Mouse (Mus musculus): Measurements from ENCODE around the gene Plscr3. TPM values are rescaled to one million over a fixed set of nuclear protein-coding genes. Genes with fewer than 3 reads are reported as not detected.

Plscr3 gene
- polyA plus RNA-seq, 1 experiment from 2014 or later: 64.6 TPM

DNA sequence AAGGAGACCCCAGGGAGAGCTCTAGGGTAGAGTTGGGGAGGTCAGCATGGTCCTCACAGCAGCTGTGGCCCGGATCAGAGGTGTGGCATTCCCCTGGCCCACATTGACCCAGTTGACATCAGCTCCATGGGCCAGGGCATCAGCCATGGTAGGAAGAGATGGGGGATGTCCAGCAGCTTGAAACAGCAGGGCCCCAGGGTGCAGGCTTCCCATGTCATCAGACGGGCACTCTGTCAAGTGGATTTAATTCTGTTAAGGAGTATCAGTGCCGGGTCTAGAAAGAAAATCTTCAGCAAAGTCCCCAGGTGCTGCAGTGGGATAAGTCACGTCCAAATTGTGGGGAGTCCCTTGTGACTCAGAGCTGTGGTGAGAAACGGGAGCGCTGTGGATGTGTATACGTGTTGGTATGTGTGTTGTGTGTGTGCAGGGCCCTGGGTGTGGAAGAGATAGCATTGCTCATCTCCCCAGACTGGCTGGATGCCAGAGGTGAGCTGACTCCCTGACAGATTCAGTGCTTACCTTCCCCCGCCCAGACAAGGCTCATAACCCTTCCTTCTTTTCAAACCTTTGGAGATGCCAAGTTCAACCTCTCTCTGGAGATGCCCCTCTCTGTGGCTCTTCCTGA, 37.5 kb downstream of the Plscr3 start:
- no peak for ATAC-seq (replicated peaks; ENCODE audit: low FRiP score)
- WGBS: 89% methylated on average over 8 of the region's 8 CpGs
- Histone ChIP-seq H3K27me3 (ENCODE audit: control insufficient read depth, insufficient read depth, low read length) (peaks cover 5% of the 10 kb centered on the region; the same call in 1 of the 2 replicates), H3K4me2 (ENCODE audit: low read depth, low read length, severe bottlenecking) (no peak overlapping the region), H3K4me3 (ENCODE audit: low read depth, low read length) (no peak overlapping the region), H3K9ac (ENCODE audit: low read length) (no peak overlapping the region), H3K4me1 (replicated peaks; ENCODE audit: control insufficient read depth, insufficient read depth, low read length) (peaks cover 4% of the 10 kb centered on the region; the same call in 1 of the 2 replicates), H3K36me3 (ENCODE audit: control insufficient read depth, insufficient read depth, low read length) (no peaks in the 10 kb centered on the region), H3K27ac (ENCODE audit: low read depth, low read length) (no peak overlapping the region), H3K9me3 (ENCODE audit: control insufficient read depth, low read length) (no peaks in the 10 kb centered on the region)
- DNase-seq (ENCODE audit: low spot score): no peak

DNA sequence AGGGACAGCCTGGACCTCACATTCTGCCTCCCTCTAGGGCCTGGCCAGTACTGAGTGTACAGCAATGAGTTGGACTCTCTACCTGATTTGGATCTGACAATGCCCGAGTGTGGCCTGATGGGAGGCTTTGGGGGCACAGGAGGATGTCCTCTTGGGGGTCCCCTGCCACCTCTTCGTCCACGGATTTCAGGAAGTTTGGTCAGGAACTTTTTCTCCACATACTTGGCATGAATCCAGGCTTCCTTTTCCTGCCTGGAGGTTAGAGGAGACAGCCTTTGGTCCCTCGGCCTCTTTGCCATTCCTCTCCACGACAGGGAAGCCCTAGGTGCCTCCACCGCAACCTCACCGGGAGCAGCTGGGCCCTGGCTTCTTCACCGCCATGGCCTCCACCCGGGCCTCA, 38.1 kb downstream of the Plscr3 start:
- WGBS: 82% methylated on average over 9 of the region's 9 CpGs
- DNase-seq (ENCODE audit: low spot score): no peak
- peaks cover 4% of the 10 kb centered on the region; the same call in 1 of the 2 replicates for H3K4me1 ChIP-seq (replicated peaks; ENCODE audit: control insufficient read depth, insufficient read depth, low read length)
- H3K9me3 ChIP-seq (ENCODE audit: control insufficient read depth, low read length): no peaks in the 10 kb centered on the region
- peaks cover 5% of the 10 kb centered on the region; the same call in 1 of the 2 replicates for H3K27me3 ChIP-seq (ENCODE audit: control insufficient read depth, insufficient read depth, low read length)
- H3K27ac ChIP-seq (ENCODE audit: low read depth, low read length): no peak overlapping the region
- H3K4me3 ChIP-seq (ENCODE audit: low read depth, low read length): no peak overlapping the region
- no peak overlapping the region for H3K9ac ChIP-seq (ENCODE audit: low read length)
- H3K36me3 ChIP-seq (ENCODE audit: control insufficient read depth, insufficient read depth, low read length): no peaks in the 10 kb centered on the region
- no peak overlapping the region for H3K4me2 ChIP-seq (ENCODE audit: low read depth, low read length, severe bottlenecking)
- ATAC-seq (replicated peaks; ENCODE audit: low FRiP score): no peak

GRCm38 (mm10) chr11:69884663-69885062, 38.5 kb downstream of the Plscr3 start:
- Histone ChIP-seq H3K4me1 (replicated peaks; ENCODE audit: control insufficient read depth, insufficient read depth, low read length) (peaks cover 4% of the 10 kb centered on the region; the same call in 1 of the 2 replicates), H3K4me3 (ENCODE audit: low read depth, low read length) (no peak overlapping the region), H3K36me3 (ENCODE audit: control insufficient read depth, insufficient read depth, low read length) (no peaks in the 10 kb centered on the region), H3K9ac (ENCODE audit: low read length) (no peak overlapping the region), H3K27me3 (ENCODE audit: control insufficient read depth, insufficient read depth, low read length) (peaks cover 5% of the 10 kb centered on the region; the same call in 1 of the 2 replicates), H3K27ac (ENCODE audit: low read depth, low read length) (no peak overlapping the region), H3K4me2 (ENCODE audit: low read depth, low read length, severe bottlenecking) (no peak overlapping the region), H3K9me3 (ENCODE audit: control insufficient read depth, low read length) (no peaks in the 10 kb centered on the region)
- ATAC-seq (replicated peaks; ENCODE audit: low FRiP score) (no peak), DNase-seq (ENCODE audit: low spot score) (no peak)
- 76% methylated on average over 8 of the region's 8 CpGs for WGBS

DNA sequence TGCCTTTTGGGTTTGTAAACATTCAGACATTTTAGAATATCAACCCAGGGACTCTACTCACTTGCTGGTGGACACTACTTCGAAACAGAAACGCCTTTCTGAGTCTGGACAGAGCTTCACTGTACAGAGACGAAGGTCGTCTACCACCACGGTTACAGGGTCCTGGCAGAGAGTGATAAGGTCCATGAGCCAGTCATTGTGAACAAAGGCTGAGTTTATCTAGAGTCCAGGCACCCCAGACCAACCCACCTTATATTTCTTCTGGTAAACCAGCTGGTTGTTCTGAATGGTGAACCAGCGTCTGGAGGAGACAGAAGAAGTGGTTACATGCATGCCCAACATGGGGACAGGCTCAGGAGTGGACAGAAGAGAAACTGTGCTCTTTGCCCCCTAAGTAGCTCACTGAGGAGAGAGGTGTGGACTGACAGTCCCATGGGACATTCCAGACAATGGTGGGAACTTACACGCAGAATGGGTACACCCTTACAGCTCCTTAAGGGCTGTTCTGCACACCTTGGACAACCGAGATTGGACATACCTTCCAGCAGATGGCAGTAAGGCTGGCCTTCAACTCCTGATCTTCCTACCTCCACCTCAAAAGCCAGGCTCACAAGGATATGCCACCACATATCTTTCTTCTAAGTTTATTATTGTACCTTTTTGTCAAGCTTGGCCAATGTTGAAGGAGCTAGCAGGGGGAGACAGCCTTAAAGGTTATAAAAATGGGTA, 40.9 kb downstream of the Plscr3 start:
- no peaks in the 10 kb centered on the region for H3K36me3 ChIP-seq (ENCODE audit: control insufficient read depth, insufficient read depth, low read length)
- peaks cover 3% of the 10 kb centered on the region; the same call in 1 of the 2 replicates for H3K27me3 ChIP-seq (ENCODE audit: control insufficient read depth, insufficient read depth, low read length)
- ATAC-seq (replicated peaks; ENCODE audit: low FRiP score) (no peak), DNase-seq (ENCODE audit: low spot score) (no peak)
- no peaks in the 10 kb centered on the region for H3K4me1 ChIP-seq (replicated peaks; ENCODE audit: control insufficient read depth, insufficient read depth, low read length)
- no peak overlapping the region for H3K9ac ChIP-seq (ENCODE audit: low read length)
- no peak overlapping the region for H3K4me3 ChIP-seq (ENCODE audit: low read depth, low read length)
- no peak overlapping the region for H3K4me2 ChIP-seq (ENCODE audit: low read depth, low read length, severe bottlenecking)
- H3K9me3 ChIP-seq (ENCODE audit: control insufficient read depth, low read length): no peaks in the 10 kb centered on the region
- 0 out of 2 replicates have a peak overlapping the region, but pooled peaks have one; percentile 12 for H3K27ac ChIP-seq (ENCODE audit: low read depth, low read length)
- WGBS: 70% methylated on average over 8 of the region's 8 CpGs

DNA sequence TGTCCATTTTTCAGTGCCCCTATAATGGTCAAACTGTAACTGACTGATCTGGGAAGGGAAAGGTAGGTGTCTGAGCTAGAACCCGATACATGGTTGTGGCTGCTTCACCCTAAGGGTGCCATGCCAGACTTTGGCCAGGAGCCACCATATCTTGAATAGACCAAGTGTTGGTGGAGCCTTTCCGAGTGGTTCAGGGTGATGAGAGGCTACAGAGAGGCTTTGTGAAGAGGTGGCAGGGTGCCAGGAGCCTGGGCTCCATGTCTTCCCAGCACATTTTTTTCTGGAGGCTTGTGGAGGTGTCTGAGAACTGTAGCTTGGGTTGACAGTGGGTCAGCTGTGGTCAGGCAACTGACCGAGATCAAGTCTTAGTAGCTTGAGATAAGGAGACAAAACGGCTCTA, 45.3 kb downstream of the Plscr3 start:
- no peaks in the 10 kb centered on the region for H3K4me1 ChIP-seq (replicated peaks; ENCODE audit: control insufficient read depth, insufficient read depth, low read length)
- no peaks in the 10 kb centered on the region for H3K27me3 ChIP-seq (ENCODE audit: control insufficient read depth, insufficient read depth, low read length)
- H3K9ac ChIP-seq (ENCODE audit: low read length): no peak overlapping the region
- H3K9me3 ChIP-seq (ENCODE audit: control insufficient read depth, low read length): no peaks in the 10 kb centered on the region
- ATAC-seq (replicated peaks; ENCODE audit: low FRiP score) (no peak), DNase-seq (ENCODE audit: low spot score) (no peak)
- 84% methylated on average over 4 of the region's 4 CpGs for WGBS
- no peak overlapping the region for H3K27ac ChIP-seq (ENCODE audit: low read depth, low read length)
- no peaks in the 10 kb centered on the region for H3K36me3 ChIP-seq (ENCODE audit: control insufficient read depth, insufficient read depth, low read length)
- no peak overlapping the region for H3K4me2 ChIP-seq (ENCODE audit: low read depth, low read length, severe bottlenecking)
- H3K4me3 ChIP-seq (ENCODE audit: low read depth, low read length): no peak overlapping the region

GRCm38 (mm10) chr11:69894671-69895070, 48.5 kb downstream of the Plscr3 start:
- WGBS: 86% methylated on average over 5 of the region's 5 CpGs
- H3K4me2 ChIP-seq (ENCODE audit: low read depth, low read length, severe bottlenecking): no peak overlapping the region
- H3K4me3 ChIP-seq (ENCODE audit: low read depth, low read length): no peak overlapping the region
- no peaks in the 10 kb centered on the region for H3K36me3 ChIP-seq (ENCODE audit: control insufficient read depth, insufficient read depth, low read length)
- ATAC-seq (replicated peaks; ENCODE audit: low FRiP score): no peak
- H3K27ac ChIP-seq (ENCODE audit: low read depth, low read length): no peak overlapping the region
- no peak for DNase-seq (ENCODE audit: low spot score)
- no peaks in the 10 kb centered on the region for H3K27me3 ChIP-seq (ENCODE audit: control insufficient read depth, insufficient read depth, low read length)
- H3K4me1 ChIP-seq (replicated peaks; ENCODE audit: control insufficient read depth, insufficient read depth, low read length): no peaks in the 10 kb centered on the region; the same call in 1 of the 2 replicates
- no peak overlapping the region for H3K9ac ChIP-seq (ENCODE audit: low read length)
- H3K9me3 ChIP-seq (ENCODE audit: control insufficient read depth, low read length): no peaks in the 10 kb centered on the region

DNA sequence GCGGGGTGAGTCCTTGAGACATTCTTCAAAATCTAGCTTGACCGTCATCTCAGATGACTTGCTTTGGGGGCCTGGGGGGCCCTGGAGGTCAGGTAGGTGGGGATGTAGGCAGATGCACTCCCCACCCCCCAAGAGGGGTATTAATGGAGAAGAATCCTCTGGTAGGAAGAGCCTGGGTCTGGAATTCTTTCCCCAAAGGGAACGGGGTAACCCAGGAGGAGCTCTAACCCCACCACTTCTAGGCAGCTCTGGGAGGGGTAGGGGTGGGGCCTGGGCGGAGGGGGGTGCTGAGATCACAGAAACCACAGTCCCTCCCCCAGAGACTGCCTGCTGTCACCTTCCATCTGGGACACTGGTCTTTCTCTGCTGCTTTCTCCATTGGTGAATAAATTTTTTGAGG, 49.1 kb downstream of the Plscr3 start, which contains the start of gene Acap1:
Gene Acap1 (minus strand): TSS at position 249 of the 400 bp plus-strand sequence.
- Histone ChIP-seq H3K4me3 (ENCODE audit: low read depth, low read length) (no peak within 1 kb of the TSS), H3K9me3 (ENCODE audit: control insufficient read depth, low read length) (no peaks in the 10 kb centered on the region), H3K27ac (ENCODE audit: low read depth, low read length) (no peak within 1 kb of the TSS), H3K27me3 (ENCODE audit: control insufficient read depth, insufficient read depth, low read length) (no peaks in the 10 kb centered on the region), H3K4me2 (ENCODE audit: low read depth, low read length, severe bottlenecking) (no peak within 1 kb of the TSS), H3K4me1 (replicated peaks; ENCODE audit: control insufficient read depth, insufficient read depth, low read length) (no peaks in the 10 kb centered on the region; the same call in 1 of the 2 replicates), H3K9ac (ENCODE audit: low read length) (no peak within 1 kb of the TSS), H3K36me3 (ENCODE audit: control insufficient read depth, insufficient read depth, low read length) (no peaks in the 10 kb centered on the region)
- WGBS: 81% methylated on average over 4 of the region's 4 CpGs
- DNase-seq (ENCODE audit: low spot score) (no peak), ATAC-seq (replicated peaks; ENCODE audit: low FRiP score) (no peak)

DNA sequence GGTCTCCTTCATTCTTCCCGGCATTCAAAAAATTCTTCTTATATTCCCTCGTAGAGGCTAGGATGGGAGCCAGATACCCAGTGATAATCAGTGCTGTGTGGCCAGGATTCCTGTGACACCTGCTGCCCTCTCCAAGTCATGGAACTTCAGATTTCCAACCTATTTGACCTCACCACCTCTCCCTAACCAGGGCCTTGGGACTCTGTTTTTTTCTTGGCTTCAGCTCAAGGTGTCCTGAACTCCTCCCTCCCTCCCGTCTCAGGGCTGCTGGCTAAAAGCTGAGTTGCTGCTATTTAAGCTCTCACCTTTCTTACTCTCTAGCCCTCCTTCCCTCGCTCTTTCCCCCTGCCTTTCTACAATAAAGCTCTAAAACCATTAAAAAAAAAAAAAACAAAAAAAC, 53.7 kb downstream of the Plscr3 start:
- WGBS: 27% methylated on average over 4 of the region's 4 CpGs
- DNase-seq (ENCODE audit: low spot score) (no peak), ATAC-seq (replicated peaks; ENCODE audit: low FRiP score) (no peak)
- H3K27ac ChIP-seq (ENCODE audit: low read depth, low read length): no peak overlapping the region
- H3K4me2 ChIP-seq (ENCODE audit: low read depth, low read length, severe bottlenecking): peak overlapping the region; percentile 93
- H3K9ac ChIP-seq (ENCODE audit: low read length): peak overlapping the region; percentile 99
- H3K36me3 ChIP-seq (ENCODE audit: control insufficient read depth, insufficient read depth, low read length): no peaks in the 10 kb centered on the region
- peak overlapping the region; percentile 96 for H3K4me3 ChIP-seq (ENCODE audit: low read depth, low read length)
- H3K27me3 ChIP-seq (ENCODE audit: control insufficient read depth, insufficient read depth, low read length): no peaks in the 10 kb centered on the region
- peaks cover 3% of the 10 kb centered on the region; the same call in 1 of the 2 replicates for H3K4me1 ChIP-seq (replicated peaks; ENCODE audit: control insufficient read depth, insufficient read depth, low read length)
- no peaks in the 10 kb centered on the region for H3K9me3 ChIP-seq (ENCODE audit: control insufficient read depth, low read length)

Measured in forebrain, embryonic 11.5 days (tissue).